Mouse (Mus musculus) 3134 (cell line): ENCODE results near the gene Dppa4.
"Not testable (repeated sequence)": the region's sequence is repeated elsewhere in the genome, so short reads cannot be mapped to it uniquely, and the experiment has no call there.

ENCODE experiments used
- DNase-seq: peaks from one replicate; pipeline ENCODE4 v3.0.0-alpha.2; 2011; ENCODE audit warnings: low spot score; ENCODE audit not compliant: insufficient read length; ENCODE audit errors: extremely low read depth

Gene Dppa4

GRCm38 (mm10) chr16:48283517-48283916 is at the start of gene Dppa4:
Dppa4 (plus strand) TSS chr16:48283733.
- no peak for DNase-seq

- DNase-seq = no peak
Observed at GRCm38 (mm10) chr16:48234999-48235398, 48.5 kb upstream of the Dppa4 start.

GRCm38 (mm10) chr16:48237676-48238075 is 45.9 kb upstream of the Dppa4 start:
- DNase-seq = no peak

- no peak for DNase-seq
Observed at GRCm38 (mm10) chr16:48247044-48247661, 36.4 kb upstream of the Dppa4 start.

GRCm38 (mm10) chr16:48252824-48253223 is 30.7 kb upstream of the Dppa4 start:
- DNase-seq = no peak

GRCm38 (mm10) chr16:48254584-48254983 is 28.9 kb upstream of the Dppa4 start:
- no peak for DNase-seq

DNA sequence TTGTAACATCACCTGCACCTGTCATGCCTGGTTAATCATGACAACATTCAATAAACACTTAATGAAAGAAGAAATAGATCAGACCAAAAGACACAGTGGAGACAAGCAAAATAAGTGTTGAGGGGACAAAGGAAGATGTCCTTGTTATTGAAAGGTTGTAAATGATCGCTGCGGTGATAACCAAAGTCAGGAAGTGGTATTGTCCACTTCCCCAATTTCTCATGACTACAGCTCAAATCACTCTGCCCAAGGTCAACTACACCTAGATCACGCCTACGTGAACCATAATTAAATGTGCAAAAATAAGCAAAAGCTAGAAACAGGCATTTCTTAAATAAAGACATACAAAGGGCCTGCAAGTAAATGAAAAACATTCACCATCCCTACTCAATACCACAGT is 24.0 kb upstream of the Dppa4 start:
- no peak for DNase-seq

DNA sequence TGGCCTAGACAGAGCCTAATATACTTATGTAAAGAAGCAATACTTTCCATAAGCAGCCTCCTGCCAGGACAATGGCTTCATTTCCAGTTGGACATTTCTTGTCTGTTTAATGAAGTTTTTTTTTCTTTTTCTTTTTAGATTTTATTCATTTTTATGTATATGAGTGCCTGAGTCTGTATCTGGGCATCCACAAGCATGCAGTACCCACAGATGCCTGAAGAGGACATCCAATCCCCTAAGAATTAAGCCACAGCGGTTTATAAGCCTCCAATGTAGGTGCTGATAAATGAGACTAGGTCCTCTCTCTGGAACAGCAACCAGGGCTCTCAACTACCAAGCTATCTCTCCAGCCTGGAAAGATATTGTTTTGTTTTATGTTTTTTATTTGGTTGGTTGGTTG is 20.6 kb upstream of the Dppa4 start:
- no peak for DNase-seq

- no peak for DNase-seq
Observed at GRCm38 (mm10) chr16:48265856-48266255, 17.7 kb upstream of the Dppa4 start.

DNA sequence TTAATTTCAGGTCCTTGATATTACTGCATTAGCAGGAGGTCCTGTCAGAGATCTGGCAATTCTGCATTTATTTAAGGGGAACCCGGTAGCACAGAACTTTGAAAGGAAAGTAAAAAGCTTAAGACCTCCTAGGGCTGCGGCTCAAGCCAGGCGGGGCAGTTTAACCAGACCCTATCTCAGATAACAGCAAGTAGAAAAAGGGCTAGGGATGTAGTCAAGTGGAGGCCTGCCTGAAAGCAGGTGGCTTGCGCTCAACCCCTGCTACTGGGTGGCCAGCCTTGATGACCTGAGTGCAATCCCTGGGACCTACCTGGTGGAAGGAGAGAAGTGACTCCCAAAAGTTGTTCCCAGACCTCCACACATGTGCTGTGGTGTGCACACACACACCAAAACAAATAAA is 6.6 kb upstream of the Dppa4 start:
- DNase-seq = no peak

- no peak for DNase-seq
Observed at GRCm38 (mm10) chr16:48280883-48281282, 2.6 kb upstream of the Dppa4 start.

DNA sequence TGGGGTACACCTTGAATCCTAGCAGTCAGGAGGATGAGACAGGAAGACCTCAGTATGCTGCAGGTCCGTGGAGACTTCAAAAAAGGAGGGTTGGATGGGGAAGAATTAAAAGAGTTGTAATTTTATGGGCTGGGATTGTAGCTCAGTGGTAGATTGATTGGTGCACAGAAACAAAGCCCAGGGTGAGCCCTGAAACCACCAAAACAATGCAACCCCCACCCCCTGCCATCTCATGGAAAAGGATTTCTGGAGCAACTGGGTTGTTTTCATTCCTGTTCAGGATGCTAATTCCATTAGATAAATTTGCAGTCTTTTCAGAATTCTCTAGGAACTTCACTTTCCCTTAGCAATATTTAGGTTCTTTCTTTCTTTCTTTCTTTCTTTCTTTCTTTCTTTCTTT is 732 bp upstream of the Dppa4 start:
- DNase-seq = no peak

- DNase-seq = no peak
Observed at GRCm38 (mm10) chr16:48285517-48285916, 2.0 kb downstream of the Dppa4 start.

DNA sequence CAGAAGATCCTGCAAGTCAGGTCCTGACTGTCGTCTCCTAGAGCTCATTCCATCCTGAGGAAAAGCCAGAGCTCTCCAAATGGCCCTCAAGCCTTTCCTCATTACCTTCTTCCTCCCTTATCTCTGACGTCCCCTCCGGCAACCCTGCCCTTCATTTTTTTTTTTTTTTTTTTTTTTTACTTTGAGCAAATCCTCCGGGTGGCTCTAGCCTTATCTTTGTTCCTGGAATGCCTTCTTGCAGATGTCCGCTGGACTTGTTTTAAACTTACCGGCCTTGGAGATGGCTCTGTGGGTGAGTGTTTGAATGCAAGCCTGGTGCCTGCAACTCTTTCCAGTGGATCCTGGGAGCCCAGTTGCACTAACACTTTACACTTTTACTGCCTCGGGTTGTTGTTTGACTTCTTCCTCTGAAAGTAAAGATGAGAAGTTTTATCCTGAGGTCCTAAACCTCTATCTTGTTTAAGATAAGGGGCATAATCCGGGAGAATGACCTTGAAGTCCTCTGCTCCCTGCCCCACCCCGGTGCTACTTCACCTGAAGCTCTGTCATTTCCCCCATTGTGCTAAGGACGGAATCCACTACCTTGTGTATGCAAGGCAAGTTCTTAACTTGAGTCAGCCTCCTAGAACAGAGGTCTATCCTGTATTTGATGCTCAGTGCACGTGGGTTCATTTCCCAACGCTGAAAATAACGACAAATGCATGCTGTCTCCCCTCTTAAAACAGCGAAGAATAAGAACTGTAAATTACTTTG is 14.0 kb downstream of the Dppa4 start:
- DNase-seq = no peak

GRCm38 (mm10) chr16:48299884-48300283 is 16.4 kb downstream of the Dppa4 start:
- no peak for DNase-seq

DNA sequence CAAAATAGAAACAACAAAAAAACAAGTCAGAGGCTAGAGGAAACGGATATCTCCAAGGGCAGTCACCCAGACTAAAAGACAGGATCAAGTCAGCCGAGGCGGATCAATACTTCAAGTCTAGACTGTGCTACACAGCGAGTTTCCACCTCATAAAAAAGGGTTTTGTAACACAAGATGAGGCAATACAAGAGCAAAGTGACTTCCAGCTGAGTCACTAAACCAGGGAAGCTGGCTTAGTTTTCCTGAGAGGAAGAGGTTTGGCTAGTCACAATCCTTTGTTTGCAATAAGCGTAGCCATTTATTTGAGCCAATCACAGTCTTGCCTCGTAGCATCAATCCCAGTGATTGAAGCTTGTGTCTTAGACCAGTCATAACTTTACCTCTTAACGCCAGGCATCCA is 20.0 kb downstream of the Dppa4 start, which contains the start of gene Dppa2:
TSS of gene Dppa2 (plus strand) at position 400 of the 400 bp plus-strand sequence.
- DNase-seq = peak; percentile 51

GRCm38 (mm10) chr16:48303983-48304382 is 20.4 kb downstream of the Dppa4 start:
- no peak for DNase-seq

GRCm38 (mm10) chr16:48308916-48309315 is 25.4 kb downstream of the Dppa4 start:
- DNase-seq = not testable (repeated sequence)

- DNase-seq = peak; percentile 22
Observed at GRCm38 (mm10) chr16:48309912-48310630, 26.5 kb downstream of the Dppa4 start.

GRCm38 (mm10) chr16:48315294-48315693 is 31.8 kb downstream of the Dppa4 start:
- DNase-seq = no peak

- DNase-seq = no peak
Observed at GRCm38 (mm10) chr16:48320781-48321180, 37.2 kb downstream of the Dppa4 start.

GRCm38 (mm10) chr16:48323133-48323532 is 39.6 kb downstream of the Dppa4 start:
- DNase-seq = no peak
